Mouse (Mus musculus): Measurements from ENCODE around the gene Hid1.

Gene Hid1

GRCm38 (mm10) chr11:115374695-115375425 lies 7.3 kb upstream of the Hid1 start:
- no peak for DNase-seq (ENCODE audit: extremely low spot score)

DNA sequence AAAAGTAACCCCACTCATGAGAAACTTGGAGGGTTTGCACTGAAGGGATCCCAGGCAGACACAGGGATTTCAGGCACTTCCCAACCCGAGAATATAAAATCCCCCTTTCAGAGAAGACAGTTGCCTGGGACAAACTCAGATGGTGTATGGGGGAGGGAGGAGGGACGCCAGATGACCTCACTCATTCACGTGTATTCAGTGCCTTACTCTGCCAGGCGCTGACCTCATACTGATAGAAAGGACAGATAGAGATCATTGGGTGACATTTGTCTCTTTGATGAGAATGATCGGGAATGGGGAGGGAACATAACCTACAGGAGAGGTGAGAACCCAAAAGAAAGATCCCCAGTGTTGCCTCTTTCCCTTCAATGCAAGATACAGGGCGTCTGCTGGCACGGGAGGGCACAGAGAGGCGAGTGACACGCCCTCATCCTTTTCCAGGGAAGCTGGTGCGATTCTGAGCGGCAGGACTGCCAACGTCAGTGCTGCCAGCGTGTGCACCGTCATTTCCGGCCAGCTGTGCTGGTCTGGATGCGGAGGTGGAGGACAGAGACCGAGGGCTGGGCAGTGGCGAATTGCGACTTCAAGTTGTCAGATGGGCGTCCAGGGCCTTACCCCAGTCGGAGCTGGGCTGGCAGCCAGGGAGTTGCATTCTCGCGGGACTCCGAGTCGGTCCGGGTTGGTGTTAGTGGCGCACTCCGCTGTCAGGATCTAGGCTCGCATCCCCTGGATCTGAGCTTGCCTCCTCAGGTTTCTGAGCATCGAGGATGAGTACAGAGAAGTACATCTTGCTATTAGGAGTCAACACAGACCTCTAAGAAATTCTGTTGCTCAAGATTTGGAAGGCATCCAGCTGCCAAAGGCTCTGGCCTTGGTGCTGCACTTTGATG lies 6.5 kb upstream of the Hid1 start:
- peak; percentile 37 for DNase-seq (ENCODE audit: extremely low spot score)

DNA sequence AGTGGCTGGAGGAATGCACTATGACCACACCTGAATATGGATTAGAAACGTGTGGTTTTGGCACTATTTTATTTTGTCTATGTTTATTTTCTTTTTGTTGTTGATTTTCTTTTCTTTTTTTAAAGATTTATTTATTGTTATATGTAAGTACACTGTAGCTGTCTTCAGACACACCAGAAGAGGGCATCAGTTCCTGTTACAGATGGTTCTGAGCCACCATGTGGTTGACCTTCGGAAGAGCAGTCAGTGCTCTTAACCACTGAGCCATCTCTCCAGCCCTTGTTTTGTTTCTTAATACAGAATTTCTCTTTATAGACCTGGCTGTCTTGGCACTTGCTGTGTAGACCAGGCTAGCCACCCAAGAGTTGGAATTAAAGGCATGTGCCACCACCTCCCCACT lies 5.2 kb upstream of the Hid1 start:
- no peak for DNase-seq (ENCODE audit: extremely low spot score)

DNA sequence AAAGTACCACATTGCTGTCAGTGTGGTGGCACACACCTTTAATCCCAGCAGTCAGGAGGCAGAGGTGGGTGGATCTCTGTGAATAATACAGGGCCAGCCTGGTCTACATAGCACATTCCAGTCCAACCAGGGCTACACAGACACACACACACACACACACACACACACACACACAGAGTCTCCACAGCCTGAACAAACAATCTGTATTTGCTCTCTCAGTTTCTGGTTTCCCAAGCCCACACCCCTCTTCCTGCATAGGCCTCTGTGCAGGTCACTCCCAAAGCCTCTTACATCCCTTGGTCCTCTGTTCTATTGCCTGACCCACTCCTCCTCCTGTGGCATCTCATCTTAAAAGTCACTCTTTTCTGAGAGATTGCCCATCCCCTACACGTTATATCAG lies 4.5 kb upstream of the Hid1 start:
- no peak for DNase-seq (ENCODE audit: extremely low spot score)

DNA sequence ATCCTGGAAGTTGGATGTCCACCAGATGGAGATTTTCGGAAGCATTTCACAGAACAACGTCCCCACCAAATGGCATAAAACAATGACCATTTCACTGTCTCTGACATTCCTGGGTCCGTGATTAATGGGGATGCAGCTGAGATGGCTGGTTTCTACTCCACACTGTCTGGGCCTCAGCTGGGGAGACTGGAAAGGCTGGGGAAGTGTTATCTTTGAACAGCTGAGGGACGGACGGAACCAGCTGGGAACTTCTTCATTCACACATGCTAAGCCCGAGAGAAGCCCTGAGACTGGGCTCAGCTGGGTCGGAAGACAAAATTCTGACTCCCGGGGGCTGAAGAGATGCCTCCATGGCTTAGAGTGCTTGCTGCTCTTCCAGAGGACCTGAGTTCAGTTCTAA lies 3.8 kb upstream of the Hid1 start:
- DNase-seq (ENCODE audit: extremely low spot score) = no peak

- DNase-seq (ENCODE audit: extremely low spot score) = no peak
These were observed 2.8 kb upstream of the Hid1 start for GRCm38 (mm10) chr11:115370368-115370767.

DNA sequence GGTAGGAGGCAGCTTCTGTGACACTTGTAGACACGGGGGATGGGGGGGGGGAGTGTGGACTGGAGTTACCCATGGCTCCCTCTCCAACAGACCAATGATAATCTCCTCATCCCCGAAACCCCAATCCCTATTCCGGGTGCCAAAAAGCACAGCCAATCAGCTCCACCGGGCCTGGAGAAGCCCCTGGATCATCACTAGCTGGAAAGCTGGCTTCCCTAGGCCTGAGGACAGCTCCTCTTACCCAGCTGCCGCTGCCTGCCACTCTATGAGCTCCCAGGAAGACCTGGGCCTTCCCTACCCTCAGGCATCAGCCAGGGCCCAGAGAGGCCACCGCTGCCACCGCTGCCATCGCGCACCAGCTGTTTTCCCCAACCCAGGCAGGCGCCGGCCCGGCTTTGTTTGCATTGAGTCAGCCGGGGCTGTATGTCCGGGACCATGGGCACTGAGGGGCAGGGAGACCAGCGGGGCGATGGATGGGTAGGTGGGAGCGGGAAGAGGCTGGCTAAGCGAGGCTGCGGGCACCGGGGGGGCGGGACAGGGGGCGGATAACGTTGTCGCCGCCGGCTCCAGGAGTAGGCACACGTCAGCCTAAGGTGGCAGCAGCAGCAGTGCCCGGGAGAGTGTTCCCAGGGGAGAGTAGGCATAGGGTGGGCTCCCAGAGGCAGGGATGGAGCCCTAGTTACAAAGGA lies 706 bp downstream of the Hid1 start:
- no peak for DNase-seq (ENCODE audit: extremely low spot score)

DNA sequence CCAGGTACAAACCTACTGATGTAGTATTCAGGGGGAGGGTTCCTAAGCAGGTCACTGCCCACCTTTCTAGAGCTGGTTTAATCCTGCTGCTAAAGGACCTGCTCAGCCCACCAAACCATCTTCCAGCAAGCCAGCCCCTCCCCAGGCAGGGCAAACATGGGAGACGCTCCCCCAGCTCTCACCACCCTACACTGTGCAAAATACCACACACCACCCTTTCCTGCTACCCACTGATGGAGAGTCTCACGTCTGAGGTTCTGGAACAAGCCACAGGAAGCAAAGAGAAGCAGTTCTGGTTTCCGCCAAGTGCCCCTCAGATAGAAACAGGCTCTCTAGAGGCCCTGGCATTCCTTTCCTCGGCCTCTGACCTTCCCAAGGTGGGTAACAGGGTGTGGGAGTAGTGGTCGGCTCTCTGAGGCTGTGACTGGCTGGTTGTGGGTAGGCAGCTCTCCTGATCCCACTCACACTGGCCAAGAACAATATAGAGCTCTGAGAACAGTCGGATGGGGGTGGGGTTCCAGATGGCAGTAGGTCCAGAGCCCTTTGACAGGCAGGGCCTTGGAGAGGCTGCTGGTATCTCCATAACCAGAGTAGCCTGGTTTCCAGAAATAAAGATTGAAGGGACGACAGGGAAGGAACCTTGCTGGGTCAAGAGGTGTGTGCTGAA lies 1.4 kb downstream of the Hid1 start:
- no peak for DNase-seq (ENCODE audit: extremely low spot score)

DNA sequence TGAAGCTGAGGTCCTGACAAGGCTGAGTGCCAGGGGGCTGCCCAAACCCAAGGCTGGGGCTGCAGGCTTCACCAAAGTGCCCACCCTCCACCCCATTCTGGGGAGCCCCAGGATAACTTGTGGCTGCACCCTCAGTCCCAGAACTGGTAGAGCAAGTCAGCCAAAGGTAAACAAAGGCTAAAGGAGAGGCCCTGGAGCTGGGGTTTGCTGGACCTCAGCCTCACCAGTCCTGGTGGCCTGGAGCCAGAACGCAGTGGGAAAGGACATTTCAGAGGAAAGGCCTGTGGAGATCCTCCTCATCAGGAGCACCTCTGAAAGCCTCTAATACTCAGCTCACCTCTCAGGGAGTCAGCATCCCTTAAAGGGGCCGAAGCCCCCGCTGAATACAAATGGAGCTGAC lies 3.4 kb downstream of the Hid1 start:
- DNase-seq (ENCODE audit: extremely low spot score) = no peak

DNA sequence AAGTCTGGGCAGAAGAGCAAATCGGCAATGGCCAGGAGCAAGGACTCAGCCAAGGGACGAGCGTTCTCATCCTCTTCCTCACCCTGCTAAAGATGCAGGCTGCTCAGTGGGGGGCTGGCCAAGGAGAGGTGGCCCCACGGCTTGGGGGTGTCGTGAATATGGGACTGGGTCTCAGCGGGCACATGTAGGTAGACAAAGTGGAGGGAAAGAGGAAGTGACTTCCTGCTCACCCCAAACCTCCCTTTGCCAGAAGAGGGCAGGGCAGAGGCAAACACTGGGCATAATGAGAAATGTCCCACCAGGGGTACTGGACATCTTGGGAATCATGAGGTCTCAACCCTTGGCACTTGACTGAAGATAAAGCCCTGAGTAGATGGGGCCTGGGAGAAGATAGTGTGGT lies 7.8 kb downstream of the Hid1 start:
- DNase-seq (ENCODE audit: extremely low spot score) = no peak

GRCm38 (mm10) chr11:115359293-115359692 lies 8.3 kb downstream of the Hid1 start:
- DNase-seq (ENCODE audit: extremely low spot score) = no peak

DNA sequence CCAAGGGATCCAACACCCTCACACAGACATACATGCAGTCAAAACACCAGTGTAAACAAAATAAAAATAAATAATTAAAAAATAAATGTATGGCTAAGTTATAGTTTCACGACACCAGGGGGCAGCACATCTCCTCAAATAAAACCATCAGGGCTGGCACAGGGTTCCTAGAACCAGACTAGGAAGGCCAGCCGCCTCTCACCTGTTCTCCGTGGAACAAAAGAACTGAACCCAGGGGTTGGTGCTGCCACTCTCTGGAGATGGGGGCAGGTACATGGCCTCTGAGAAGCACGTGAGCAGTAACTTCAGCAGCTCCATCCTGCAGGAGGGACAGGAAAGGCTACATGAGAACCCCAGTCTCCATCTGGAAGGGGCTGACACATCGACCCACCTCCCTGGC lies 9.1 kb downstream of the Hid1 start:
- peak; percentile 67 for DNase-seq (ENCODE audit: extremely low spot score)

DNA sequence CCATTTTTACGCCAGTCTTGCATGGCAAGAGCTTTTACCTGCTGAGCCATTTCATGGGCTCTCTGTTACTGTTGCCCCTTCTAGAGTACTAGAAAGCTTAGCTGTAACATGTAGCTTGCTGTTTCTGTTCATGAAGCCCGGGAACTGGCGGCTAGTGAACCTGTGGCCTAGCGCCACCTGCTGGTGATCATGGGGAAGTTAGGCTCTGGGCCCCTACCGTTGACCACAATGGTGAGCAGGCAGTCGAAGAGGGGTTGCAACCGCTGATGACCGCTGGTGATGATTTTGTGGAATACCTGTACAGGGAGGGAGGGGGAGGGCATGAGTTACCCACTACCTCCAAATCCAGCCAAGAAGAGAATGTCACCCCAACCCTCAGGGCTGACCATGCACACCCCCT lies 13.4 kb downstream of the Hid1 start:
- DNase-seq (ENCODE audit: extremely low spot score) = peak; percentile 79

GRCm38 (mm10) chr11:115353375-115353774 lies 14.2 kb downstream of the Hid1 start:
- no peak for DNase-seq (ENCODE audit: extremely low spot score)

DNA sequence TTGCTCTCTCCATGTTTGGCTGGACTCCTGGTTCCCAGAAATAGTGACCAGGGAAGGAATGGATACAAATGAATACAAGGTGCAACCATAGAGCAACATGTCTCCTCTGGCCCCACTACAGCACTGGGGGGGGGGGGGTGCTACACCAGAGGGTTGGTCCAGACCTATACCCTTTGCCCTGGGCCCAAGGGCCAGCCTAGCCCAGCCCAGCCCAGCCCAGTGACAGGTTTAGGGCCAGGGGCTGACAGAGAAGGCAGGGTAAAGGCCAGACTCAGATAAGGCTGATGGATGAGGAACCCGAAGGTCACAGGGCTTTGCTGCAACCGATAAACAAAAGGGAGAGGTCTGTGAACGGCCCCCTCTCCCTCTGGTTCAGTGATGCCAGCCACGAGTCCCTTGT lies 17.6 kb downstream of the Hid1 start:
- DNase-seq (ENCODE audit: extremely low spot score) = no peak

DNA sequence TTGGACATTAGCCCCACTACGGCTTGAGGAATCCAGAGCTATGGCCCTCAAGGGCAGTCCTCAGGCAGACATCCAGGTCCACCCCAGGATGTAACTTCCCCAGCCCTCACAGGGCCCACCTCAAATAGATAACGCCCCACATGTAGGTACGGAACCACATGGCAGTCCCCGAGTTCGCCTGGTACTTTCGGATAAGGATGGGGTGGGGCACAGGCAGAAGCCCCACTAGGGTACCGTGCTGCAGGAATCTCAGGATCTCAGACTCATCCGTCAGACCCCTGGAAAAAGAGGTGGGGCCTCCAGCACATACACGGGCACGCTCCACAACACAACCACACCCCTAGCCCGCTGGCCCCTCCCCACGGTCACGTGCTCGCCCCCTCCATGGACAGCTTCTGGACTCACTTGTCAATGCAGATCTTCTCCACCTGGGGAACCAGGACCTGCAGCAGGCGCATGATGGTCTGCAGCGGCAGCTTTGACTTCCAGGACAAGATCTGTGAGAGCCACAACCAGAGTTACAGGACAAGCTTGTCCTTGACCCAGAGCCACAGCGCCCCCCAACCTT lies 18.8 kb downstream of the Hid1 start:
- DNase-seq (ENCODE audit: extremely low spot score) = no peak

- no peak for DNase-seq (ENCODE audit: extremely low spot score)
These were observed 22.0 kb downstream of the Hid1 start for GRCm38 (mm10) chr11:115345515-115345914.

GRCm38 (mm10) chr11:115344967-115345366 lies 22.6 kb downstream of the Hid1 start:
- DNase-seq (ENCODE audit: extremely low spot score) = no peak

DNA sequence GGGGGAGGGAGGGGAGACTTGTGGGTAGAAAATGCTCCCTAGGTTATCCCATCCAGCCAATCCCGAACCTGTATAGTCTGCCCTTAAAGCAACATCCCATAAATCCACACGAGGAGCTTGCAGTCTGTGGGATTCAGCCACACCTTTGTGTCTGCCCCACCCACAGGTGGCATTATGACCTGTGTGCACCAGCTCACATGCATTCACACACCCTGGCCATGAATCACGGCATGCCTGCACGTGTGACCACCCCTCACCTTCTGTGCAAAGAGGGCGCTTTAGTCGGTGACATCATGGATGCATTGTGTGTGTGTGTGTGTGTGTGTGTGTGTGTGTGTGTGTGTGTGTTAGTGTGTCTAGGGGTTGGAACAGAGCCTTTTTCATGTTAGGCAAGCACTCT lies 25.7 kb downstream of the Hid1 start:
- DNase-seq (ENCODE audit: extremely low spot score) = no peak

DNA sequence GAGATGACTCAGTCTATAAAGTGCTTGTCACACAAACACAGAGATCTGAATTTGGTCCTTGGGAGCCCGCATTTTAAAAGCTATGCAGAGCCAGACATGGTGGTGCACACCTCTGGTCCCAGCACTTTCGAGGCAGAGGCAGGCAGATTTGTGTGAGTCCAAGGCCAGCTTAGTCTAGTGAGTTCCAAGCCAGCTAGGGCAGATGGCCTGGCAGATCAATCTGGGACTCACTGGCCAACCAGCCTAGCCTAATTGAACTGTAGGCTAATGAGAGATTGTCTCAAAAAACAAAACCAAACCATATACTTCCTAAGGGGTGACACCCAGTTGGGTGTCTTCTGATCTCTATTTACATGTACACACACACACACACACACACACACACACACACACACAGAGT lies 26.3 kb downstream of the Hid1 start:
- DNase-seq (ENCODE audit: extremely low spot score) = no peak

- no peak for DNase-seq (ENCODE audit: extremely low spot score)
These were observed 29.7 kb downstream of the Hid1 start for GRCm38 (mm10) chr11:115337826-115338225.

DNA sequence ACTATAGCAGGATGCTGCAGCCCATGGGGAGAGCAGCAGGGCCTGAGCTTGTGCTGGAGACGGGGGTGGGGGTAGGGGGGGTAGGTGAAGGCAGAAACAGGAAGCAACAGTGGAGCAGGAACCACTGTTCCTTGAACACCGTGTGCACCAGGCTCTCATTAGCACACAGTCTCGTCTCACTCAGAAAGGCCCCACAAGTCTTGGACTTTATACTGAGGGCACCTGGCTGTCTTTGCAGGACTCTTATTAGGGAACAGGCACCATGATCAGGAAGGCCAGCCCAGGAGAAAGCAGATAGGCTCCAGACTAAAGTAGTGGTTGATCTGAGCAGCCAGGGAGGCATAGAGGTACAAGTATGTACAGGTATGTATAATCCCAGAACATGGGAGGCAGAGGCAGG lies 30.2 kb downstream of the Hid1 start:
- DNase-seq (ENCODE audit: extremely low spot score) = no peak

All from embryo, embryonic 9.5 days (tissue).